Mouse (Mus musculus) layer of hippocampus, adult 9-11 months (tissue): ENCODE measurements around the gene Clmn.

Experiments
- DNase-seq: peaks from one replicate; pipeline ENCODE4 v3.0.0; 2022

Gene Clmn

DNA sequence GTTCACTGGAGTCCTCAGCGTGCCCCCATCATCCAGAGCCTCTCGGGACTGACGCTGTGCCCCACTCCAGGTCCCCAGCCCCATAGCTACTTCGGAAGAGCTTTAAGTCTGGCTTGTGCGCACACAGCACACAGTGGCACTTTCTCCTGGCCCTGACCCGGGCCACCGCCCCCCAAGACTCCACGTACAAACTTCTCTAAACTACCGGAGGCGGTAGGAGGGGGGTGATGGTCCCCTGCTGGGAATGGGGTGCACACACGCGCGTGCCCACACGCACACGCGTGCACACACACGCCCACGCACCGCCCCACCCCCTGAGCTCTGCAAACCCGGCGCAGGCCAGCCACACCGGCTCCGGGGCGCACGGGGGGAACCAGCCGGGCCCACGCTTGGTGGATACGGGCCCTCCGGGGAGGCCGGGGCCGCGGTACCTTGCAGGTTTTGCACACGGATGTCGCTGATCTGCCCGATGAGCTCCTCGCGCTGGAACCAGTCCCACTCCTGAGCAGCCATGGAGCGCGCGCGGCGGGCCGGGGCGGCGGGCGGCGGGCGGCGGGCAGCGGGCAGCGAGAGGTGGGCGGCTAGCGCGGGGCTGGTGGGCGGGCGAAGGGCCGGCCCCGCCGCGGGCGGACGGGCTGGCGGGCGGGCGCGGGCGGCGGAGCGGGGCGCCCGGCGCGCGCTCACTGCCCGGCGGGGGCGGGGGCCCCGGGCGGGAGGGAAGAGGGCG is at the start of gene Clmn:
Gene Clmn (minus strand): TSS at position 638 of the 727 bp plus-strand sequence.
- no peak for DNase-seq

DNA sequence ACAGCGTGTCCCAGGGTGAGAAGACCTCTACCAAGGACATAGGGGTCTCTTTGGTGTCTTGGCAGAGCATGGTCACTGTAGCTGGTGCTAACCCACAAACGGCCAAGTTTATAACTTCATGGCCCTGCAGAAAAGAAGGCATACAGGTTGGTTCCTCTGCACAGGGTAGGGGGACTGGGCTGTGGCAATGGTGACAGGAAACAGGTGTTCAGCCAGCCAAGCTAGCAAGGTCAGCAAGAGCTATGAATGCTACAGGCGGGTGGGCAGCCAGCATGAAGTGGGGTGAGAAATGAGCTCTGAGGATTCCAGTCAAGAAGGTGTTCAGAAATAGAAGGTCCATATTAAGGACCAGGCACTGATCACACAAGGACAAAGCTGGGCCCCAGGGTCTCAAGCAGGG is 48.1 kb upstream of the Clmn start:
- DNase-seq: no peak

DNA sequence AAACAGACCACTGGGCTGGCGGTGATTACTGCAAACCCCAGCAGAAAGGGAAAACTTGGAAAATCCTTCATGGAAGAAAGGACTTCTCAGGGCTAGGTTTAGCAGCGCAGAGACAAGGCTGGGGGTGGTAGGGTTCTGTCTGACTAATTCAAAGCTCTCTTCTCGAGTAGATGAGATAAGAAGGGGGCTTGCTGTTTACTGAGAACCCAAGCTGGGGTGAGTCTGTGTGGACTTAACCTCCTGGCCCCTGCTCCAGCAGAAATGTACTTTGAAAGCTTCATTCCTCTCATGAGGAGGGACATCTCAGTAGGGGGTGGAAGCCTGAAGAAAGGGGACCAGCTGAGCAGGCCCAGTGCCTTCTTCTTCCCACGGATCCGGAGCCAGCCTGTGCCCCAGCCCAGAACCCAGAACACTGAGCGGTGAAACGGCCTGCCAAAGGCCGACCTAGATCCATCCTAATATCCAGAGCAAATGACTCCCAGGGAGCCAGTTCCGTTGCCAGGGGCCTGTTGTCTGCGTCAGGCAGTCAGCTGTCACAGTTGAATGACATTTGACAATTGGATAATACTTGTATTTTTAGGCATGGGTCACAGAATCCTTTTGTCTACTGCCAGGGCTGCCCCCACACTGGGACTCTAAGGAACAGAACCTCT is 47.5 kb upstream of the Clmn start:
- DNase-seq: peak; percentile 84

DNA sequence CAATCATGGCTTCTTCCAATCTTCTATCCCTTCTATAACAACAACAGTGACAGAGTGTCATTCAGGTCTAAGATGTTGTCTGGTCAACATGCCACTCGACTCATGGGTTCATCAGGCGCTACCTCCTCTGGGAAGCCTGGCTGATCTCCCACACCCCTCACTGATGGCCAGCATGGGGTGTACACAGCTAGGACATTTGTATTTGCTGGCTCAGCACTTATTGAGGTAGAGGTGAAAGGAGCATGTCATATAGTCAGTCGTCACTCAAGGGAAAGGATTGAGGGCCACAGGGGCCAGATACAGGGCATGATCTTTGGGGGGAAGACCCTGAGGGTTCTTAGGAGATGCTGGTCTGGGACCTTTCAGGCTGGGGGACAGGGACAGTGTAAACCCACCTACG is 44.9 kb upstream of the Clmn start:
- DNase-seq: no peak

DNA sequence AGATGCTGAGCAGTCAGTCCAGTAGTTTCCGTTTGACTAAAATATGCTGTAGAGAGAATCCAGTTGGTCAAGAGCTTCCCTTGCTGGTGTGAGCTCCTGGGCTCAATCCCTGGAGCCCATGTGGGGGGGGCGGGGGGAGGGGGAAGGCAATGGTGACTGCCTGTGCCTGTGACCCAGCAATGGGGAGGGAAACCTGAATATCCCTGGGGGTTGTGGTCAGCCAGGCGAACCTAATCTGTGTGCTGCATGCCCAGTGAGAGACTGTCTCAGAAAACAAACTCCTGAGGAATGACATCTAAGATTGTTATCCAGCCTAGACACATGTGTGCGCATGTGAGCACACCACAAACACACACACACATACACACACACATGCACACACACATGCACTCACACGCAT is 44.1 kb upstream of the Clmn start:
- DNase-seq: no peak

DNA sequence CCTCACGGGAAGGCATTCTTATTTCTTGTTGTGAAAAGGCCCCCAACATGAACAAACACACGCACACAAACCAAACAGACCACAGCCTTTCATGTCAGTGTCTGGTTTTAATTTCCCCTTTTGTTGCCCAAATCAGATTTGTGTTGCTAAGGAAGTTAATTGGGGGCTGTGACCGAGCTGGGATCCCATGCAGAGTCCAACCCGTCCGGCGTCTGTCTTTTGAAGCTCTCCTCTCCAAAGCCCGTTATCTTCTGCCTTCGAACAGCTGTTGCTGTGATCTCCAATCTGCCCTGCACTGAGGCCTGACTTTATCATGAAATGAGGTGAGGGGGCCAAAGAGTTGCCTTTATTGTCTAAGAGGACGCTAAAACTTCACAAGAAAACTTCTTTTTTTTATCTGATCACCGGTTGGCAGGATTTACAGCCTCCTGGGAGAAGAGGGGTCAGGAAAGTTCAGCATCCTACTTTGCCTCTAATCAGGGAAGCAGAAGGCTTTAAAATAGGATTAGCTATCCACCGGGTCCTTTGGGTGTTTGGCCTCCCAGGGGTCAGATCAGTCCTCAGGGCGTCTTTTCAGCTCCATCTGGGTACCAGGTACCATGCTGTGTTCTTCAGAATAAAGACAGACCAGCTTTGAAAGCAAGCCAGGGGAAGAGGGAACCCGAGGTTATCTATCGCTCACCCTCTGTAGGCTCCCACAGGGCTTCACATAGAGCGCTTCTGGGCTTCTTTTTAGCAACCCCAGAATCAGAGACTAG is 43.3 kb upstream of the Clmn start:
- DNase-seq: no peak

DNA sequence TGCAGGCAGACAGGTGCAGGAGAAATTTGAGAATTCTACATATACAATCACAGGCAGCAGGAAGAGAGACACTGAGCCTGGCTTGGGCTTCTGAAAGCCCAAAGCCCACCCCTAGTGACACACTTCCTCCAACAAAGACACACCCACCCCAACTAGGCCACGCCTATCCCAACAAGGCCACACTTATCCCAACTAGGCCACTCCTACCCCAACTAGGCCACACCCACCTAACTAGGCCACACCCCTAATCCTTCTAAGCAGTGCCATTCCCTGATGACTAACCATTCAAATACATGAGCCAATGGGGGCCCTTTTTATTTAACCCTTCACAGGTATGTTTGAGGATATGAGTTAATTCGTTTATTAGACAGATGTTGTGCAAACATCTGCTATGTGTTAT is 42.3 kb upstream of the Clmn start:
- DNase-seq: no peak

DNA sequence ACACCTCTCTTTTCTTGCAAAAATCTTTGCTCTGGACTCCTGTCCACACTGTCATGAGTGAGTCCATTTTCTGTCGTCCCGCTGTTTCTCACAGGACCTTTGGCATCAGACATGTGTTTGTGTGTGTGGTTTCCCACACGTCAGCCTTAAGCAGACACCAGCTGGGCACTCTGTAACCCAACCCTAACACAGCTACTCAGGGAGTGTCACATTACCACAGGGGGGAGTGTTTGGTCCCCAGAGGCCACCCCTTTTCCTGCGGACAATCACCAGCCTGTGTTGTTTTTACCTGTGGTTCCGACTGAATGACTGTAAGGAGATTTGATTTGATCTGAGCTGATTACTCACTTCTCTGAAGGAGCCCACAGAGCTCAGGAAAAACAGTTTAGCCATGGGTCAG is 39.3 kb upstream of the Clmn start:
- DNase-seq: no peak

DNA sequence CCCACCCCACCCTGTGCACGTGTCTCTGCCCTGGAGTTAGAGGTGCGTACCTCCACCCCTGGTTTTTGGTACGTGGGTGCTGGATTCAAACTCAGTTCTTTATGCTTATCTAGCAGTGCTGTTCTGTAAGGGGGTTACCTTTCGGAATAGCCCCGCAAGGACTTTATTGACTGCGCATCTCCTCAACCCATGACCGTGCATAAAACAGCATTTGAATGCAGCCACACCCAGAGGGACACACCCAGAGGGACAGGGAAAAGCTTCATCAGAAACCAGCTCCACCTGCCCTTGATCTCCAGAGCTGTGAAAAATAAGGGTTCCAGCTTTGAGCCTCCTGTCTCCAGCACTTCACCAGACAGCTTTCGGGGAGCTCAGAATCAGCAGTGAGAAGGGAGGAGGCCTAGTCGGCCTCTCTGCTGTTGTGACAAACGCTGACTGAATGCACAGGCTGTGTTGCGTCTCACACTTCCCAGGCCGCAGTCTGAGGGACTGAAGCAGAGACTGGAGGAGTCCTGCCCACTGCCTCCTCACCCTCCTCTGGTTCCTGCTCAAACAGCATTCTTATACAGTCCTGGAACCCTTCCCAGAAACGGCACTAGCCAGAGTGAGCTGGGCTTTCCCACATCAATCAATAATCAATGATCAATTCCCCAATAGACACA is 37.6 kb upstream of the Clmn start:
- no peak for DNase-seq

DNA sequence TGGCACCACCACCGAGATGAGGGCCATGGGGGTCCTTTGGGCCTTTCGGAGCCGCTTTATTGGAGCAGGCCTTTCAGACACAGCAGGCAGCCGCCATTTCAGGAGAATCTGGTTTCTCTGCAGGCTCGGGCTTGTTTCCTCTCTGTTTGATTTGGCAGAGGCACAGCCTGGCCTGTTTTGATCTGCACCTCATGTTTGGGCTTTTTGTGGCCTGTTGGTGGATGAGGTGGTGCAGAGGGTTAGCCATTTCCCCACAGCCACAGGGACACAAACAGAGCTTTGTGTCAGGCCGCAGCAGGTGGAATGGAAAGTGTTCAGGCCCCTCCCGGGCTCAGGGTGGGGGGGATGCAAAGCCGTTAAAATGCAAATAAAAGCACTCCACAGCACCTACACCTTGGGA is 36.4 kb upstream of the Clmn start:
- DNase-seq: no peak

DNA sequence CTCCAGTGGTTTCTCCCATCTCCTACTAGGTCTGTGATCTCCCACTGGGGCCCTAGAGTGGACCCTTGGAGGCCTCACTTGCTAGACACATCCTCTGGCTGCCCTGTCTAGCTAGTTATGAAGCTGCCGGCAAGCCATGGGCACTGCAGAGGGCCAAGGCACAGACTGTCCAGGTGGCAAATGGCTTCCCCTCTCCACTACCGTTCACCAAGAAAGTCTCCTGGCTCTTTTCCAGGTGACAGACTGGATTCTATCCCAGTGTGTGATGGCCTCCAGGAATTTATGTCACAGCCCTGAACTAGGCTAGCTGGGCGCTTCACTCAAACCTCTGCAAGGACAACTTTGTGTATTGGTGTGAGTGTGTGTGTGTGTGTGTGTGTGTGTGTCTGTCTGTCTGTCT is 35.0 kb upstream of the Clmn start:
- DNase-seq: no peak

DNA sequence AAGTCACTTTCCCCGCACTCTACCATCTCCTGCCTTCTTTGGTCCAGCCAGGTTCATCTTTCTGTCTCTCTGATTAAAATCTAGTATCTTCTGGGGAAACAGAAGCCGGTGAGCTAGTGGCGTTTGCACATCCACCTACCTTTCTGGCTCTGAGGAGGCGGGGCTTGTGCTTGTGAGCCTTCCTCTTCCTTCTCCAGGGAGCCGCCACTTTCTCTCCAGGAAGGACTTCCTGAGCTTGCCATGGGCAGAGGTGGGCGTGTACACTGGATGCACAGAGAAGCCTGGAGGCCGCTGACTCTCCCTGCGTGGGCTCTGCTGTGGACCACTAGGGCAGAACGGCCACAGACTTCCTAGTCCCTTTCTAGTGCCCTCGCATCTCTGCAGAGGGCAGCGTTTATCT is 34.3 kb upstream of the Clmn start:
- no peak for DNase-seq

DNA sequence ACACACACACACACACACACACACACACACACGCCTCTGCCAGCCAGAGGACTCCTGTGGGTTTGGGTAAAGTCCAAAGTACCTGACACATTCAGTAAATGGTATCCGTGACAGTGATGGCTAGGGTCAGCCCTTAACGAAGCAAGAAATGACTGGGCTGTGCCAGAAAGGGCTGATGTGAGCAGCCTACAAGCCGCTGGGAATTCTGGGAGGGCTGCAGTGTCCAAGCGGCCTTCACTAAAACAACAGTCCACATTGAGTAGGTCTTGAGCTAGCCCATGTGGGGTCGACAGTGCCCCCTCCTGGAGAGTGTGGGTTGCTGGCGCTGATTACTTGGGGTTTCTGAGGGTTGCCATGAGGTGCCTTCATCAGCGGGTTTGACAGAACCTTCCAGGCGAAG is 33.8 kb upstream of the Clmn start:
- DNase-seq: peak; percentile 41

DNA sequence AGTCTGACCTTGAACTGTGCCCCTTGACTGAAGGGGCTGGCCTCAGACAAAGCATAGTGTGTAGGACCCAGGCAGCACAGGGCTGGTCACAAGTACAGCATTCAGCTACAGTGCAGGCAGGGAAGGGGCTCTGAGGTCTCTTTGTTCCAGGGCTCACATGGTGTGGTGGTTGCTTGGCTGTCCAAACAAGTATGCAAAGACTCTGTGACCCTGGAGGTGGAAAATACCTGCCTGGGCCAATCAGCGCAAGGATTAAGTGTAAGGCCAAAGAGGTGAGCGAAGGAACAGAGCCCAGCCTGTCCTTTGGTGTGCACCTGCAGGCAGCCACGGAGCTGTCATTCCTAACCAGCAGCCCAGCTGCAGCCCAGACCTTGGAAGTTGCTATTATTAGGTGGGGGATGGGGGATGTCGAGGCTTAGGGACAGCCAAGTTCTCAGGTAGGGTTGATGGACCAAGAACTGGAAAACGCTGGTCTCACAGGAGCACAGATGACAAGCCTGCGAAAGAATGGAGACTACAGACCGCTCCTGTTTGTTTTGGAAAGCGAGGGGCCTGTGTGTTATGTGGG is 32.3 kb upstream of the Clmn start:
- DNase-seq: peak; percentile 58

DNA sequence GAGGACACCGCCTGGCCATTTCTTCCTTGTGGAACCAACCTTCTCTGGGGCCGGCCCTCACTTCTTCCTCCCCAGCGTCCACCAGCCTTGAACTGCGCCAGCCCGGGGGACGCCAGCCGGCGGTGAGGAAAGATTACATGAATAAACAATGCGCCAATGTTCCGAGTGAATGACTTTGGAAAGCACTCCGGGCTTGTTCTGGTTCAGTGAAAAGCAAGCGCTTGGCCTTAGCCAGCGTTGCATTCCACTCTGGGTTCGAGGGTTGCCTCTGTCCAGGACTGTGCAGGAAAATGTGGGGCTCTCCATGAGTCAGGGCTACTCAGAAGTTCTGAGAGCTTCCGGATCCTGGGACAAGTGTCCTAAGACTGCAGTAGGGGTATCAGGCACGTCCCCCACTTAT is 31.8 kb upstream of the Clmn start:
- peak; percentile 69 for DNase-seq

DNA sequence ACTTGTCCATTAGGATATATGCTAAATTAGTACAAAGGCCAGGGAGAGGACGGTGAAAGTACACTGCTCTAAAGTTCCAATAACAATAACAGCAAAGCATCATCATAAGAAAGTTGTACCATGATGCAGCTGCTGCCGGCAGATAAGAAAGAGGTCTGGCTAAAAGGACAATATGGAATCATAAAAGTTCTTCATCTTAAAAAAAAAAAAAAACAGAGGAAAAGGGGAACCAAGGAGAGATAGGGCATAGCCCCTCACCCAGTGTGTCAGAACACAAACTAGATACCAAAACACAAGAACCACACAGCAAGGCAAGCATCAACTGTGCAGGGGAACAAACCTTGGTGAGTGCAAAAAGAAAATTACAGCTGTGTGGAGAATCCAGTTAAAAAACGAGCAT is 27.4 kb upstream of the Clmn start:
- no peak for DNase-seq

DNA sequence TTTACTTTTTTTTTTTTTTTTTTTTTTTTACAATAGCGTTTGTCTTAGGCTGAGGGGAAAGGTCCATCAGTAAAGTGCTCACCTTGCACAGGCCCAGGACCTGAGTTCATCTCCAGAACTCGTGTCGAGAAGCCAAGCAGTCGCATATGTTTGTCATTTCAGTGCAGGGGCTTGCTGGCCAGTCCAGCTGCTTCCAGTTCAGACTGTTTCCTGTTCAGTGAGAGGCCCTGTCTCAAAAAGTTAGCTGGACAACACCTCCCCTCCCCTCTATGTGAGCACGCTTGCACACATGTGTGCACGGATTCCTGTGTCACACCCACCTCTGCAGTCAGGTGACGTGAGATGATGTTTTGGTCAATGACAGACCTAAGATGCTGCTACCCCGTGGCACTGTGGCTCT is 25.2 kb upstream of the Clmn start:
- DNase-seq: no peak

DNA sequence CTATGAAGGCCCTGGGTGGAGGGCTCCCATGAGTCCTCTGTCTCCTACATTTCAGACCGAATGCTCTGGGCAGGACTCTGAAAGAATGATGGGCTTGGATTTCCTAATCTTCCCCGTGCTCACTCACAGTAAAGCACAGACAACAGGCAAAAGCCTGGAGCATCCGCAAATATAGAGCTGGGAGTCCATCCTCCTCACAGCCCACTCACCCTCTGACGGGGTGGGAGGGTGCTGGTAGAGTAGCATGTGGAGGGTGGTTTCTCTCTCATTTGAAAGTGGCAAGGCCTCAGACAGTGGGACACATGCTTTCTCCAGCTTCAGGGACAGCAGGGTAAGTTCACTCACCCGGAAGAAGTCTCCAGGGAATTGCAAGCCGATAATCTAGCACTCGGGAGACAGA is 21.2 kb upstream of the Clmn start:
- DNase-seq: peak; percentile 44

DNA sequence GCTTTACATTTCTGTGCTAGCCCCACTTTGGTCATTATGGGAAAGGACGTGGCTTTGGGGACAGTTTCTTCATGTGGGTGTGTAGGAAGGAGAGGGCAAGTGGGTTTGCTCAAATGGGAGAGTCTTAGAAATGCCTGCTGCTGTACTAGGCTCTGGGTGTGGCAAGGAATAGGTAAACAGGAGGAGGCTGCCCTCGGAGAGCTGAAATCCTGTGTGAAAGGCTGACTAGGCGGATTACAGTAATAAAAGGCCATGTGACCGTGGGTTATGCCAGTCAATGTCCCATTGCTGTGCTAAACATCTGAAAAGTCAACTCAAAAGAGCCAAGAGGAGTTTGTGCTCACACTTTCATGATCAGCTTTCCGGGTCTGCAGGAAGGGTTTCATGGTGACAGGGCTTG is 17.7 kb upstream of the Clmn start:
- no peak for DNase-seq

DNA sequence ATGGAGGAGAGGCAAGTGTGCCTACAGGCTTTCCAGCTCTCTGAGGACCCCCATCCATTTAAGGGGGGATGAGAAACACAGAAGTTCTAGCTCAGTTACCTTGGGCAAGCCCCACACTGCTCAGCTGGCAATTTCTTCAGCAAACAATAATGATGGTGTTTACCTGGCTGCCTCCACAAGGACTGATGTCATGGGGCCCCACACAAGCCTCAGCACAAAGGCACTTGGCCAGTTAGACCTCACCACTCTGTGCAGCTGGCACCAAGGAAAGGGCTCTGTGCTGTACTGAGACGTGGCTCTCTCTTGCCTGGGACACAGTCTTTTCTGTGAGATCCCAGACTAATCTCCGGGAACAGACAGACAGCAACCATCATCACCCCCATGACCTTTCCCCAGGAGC is 17.2 kb upstream of the Clmn start:
- DNase-seq: no peak

DNA sequence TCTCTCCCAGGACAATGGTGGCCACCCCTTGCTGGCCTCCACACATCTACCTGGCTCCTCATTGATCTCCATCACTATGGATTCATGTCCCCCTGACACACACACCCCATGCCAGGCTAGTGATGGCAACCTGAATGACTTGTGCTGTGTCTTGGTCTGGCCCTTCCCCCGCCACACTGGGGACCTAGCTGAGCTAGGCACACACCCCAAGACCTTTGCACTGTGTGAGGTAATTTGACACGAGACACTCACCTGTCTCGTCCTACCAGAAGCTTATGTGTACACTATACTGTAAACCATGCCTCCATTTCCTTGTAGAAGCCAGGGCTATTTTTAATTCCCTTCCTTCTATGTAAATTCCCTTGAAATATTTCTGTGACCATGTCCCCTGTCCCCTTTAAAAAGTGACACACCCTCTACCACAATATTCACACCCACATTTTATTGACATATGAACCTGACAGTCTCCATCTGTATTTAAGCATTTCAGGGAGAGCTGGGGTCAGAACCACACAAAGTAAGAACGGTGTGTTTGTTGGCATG is 16.7 kb upstream of the Clmn start:
- DNase-seq: no peak

DNA sequence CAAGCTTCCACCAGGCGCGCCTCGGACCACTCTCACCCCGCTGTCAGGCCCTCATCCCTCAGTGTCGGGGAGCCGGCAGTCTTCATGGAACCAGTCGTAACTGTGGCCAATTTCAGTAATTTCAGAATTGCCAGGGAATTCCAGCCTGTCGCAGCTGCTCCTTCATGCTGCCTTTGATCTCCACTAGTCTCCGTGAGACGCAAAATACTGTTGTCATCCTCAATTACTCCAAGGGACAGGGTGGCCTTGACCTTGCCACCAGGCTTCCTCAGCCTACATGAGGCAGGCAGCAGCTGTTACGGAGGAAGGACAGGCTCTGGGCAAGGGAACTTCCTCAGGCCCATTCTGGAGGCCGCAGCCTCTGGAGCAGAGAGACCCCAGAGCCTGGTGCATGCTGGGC is 15.5 kb upstream of the Clmn start:
- no peak for DNase-seq

DNA sequence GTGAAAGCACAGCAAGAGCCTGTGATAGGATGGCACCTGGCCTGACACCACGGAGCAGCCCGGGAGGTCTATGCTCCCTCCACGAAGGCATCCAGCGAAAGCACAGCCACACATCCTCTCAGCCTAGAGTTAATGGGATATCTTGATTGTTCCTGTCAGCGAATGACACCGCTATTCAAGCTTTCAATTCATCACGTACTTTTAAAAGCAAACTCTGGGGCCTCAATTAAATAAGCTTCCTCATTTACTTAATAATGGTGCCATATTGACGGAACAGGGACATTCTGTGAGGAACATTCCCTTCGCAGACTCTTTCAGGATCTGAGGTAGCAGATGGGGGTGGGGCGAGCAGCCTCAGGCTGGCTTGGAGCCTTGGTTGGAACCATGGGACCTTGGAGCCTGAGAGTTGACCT is 14.7 kb upstream of the Clmn start:
- no peak for DNase-seq
